Mouse (Mus musculus) lung, postnatal 0 days (tissue): ENCODE results near the gene Rab8a. TPM values are rescaled to one million over a fixed set of nuclear protein-coding genes. Genes with fewer than 3 reads are reported as not detected.

Source experiments
- ATAC-seq: fragments of 200-750 bp; cut with Nextera tagmentation; 2 replicates; pipeline ENCODE4 v1.8.0; 2017; ENCODE audit warnings: moderate library complexity
- DNase-seq: peaks from one replicate; pipeline ENCODE4 v3.0.0-alpha.2; 2016; ENCODE audit warnings: low spot score
- H3K27ac ChIP-seq: fragments of 300-500 bp; sonication (generic); 2 replicates; pipeline ENCODE4 v1.5.1; 2014; ENCODE audit warnings: antibody characterized with exemption, mild to moderate bottlenecking, low read length, mixed read lengths
- H3K27me3 ChIP-seq: fragments of 300-500 bp; sonication (generic); replicated peaks from 2 replicates; pipeline ENCODE4 v1.6.1; 2014; ENCODE audit warnings: low read length, mixed read lengths; ENCODE audit not compliant: insufficient read depth
- H3K36me3 ChIP-seq: fragments of 300-500 bp; sonication (generic); 2 replicates; pipeline ENCODE4 v1.6.1; 2014; ENCODE audit warnings: low read length, mixed read lengths; ENCODE audit not compliant: insufficient read depth
- H3K4me1 ChIP-seq: fragments of 300-500 bp; sonication (generic); 2 replicates; pipeline ENCODE4 v1.6.1; 2014; ENCODE audit warnings: antibody characterized with exemption, low read depth, low read length, mixed read lengths; ENCODE audit not compliant: insufficient read depth
- H3K4me2 ChIP-seq: fragments of 300-500 bp; sonication (generic); replicated peaks from 2 replicates; pipeline ENCODE4 v1.6.1; 2014; ENCODE audit warnings: low read depth, mild to moderate bottlenecking, low read length, moderate library complexity, mixed read lengths
- H3K4me3 ChIP-seq: fragments of 300-500 bp; sonication (generic); 2 replicates; pipeline ENCODE4 v1.5.1; 2014; ENCODE audit warnings: low read depth, low read length
- H3K9ac ChIP-seq: fragments of 300-500 bp; sonication (generic); replicated peaks from 2 replicates; pipeline ENCODE4 v1.6.1; 2014; ENCODE audit warnings: low read depth, mild to moderate bottlenecking
- H3K9me3 ChIP-seq: fragments of 300-500 bp; sonication (generic); 2 replicates; pipeline ENCODE4 v1.6.1; 2016; ENCODE audit warnings: low read length, mixed read lengths
- CTCF ChIP-seq: IDR thresholded peaks from 2 replicates; pipeline ENCODE4 v1.5.1; 2016; ENCODE audit warnings: antibody characterized with exemption, mild to moderate bottlenecking
- EP300 ChIP-seq: IDR thresholded peaks from 2 replicates; pipeline ENCODE4 v1.6.1; 2016; ENCODE audit warnings: antibody characterized with exemption, mild to moderate bottlenecking, control low read depth
- WGBS: fragments of 180-500 bp; shearing (Covaris S2); extraction: QIAGEN DNeasy Blood & Tissue Kit; methylation state at CpG from one replicate; pipeline ENCODE4 v1.1.7; 2014; 5-methylcytosine and 5-hydroxymethylcytosine counted together
- polyA plus RNA-seq: library from polyadenylated mRNA; unstranded; fragments of >200 nt; fragmentation: Nextera tagmentation; extraction: Ambion mirVana; gene quantifications from 2 replicates; pipeline ENCODE4 v1.2.1, GENCODE M21; 2015

The Rab8a gene
- polyA plus RNA-seq, 1 experiment from 2014 or later = 67.3 TPM

DNA sequence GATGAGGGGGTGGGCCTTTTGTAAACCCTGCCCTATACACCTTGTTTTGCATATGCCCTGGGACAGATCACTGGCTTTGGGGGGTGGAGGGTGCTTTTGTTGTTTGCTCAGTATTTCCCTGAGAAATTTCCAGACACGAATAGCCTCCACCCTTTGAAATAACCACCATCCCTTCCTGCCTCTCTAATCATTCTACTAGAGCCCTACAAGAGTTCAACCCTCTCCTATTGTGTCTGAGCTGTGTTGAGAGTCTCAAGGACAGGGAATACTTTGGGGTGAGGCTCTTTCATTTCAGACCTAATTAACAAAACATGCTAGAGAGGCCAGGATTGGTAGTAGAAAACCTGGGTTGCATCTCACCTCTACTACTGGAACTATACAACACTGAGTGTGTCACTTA is 11.9 kb upstream of the Rab8a start:
- H3K9ac ChIP-seq = no peak overlapping the region
- H3K27ac ChIP-seq = no peak overlapping the region
- H3K4me2 ChIP-seq = no peak overlapping the region
- H3K9me3 ChIP-seq = no peaks in the 10 kb centered on the region
- no peaks in the 10 kb centered on the region for H3K27me3 ChIP-seq
- H3K4me3 ChIP-seq = no peak overlapping the region
- no peak for TF ChIP-seq EP300
- no peak for TF ChIP-seq CTCF
- H3K36me3 ChIP-seq = peaks cover 78% of the 10 kb centered on the region
- WGBS = 67% methylated on average over 1 of the region's 1 CpGs
- DNase-seq = no peak
- peaks cover 4% of the 10 kb centered on the region; the same call in 1 of the 2 replicates for H3K4me1 ChIP-seq
- ATAC-seq = no peak

GRCm38 (mm10) chr8:72151418-72152078 is 9.5 kb upstream of the Rab8a start:
- Histone ChIP-seq H3K4me1 (peaks cover 3% of the 10 kb centered on the region; the same call in 1 of the 2 replicates), H3K4me2 (no peak overlapping the region), H3K9ac (no peak overlapping the region), H3K27ac (no peak overlapping the region), H3K36me3 (peaks cover 59% of the 10 kb centered on the region), H3K27me3 (no peaks in the 10 kb centered on the region), H3K4me3 (no peak overlapping the region), H3K9me3 (no peaks in the 10 kb centered on the region)
- 71% methylated on average over 3 of the region's 3 CpGs for WGBS
- no peak for ATAC-seq
- no peak for DNase-seq
- TF ChIP-seq CTCF (no peak), EP300 (no peak)

DNA sequence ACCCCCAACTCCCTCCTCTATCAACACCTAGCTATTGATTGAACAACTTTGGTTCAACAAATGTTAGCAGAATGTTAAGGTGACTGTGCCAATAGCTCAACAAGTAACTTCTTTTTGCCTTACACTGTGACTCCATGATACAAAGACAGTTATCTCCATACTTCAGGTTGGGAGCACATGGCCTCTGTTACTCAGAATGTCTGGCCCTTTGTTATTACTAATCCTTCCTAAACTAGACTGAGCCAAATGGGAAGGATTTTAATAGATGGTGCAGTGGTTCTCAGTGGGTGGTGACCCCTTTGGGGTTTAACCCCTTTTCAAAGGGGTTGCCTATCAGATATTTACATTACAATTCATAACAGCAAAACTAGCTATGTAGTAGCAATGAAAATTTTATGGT is 7.6 kb upstream of the Rab8a start:
- Histone ChIP-seq H3K9me3 (no peaks in the 10 kb centered on the region), H3K36me3 (peaks cover 42% of the 10 kb centered on the region), H3K4me1 (no peaks in the 10 kb centered on the region), H3K27me3 (no peaks in the 10 kb centered on the region), H3K27ac (no peak overlapping the region), H3K9ac (no peak overlapping the region), H3K4me2 (no peak overlapping the region), H3K4me3 (no peak overlapping the region)
- ATAC-seq (no peak), DNase-seq (no peak)
- TF ChIP-seq CTCF = no peak
- no peak for TF ChIP-seq EP300

- Histone ChIP-seq H3K4me1 (peaks cover 9% of the 10 kb centered on the region; the same call in 1 of the 2 replicates), H3K27me3 (no peaks in the 10 kb centered on the region), H3K36me3 (peaks cover 10% of the 10 kb centered on the region; the same call in 1 of the 2 replicates), H3K9me3 (no peaks in the 10 kb centered on the region), H3K27ac (no peak overlapping the region), H3K9ac (no peak overlapping the region), H3K4me2 (no peak overlapping the region), H3K4me3 (no peak overlapping the region)
- 57% methylated on average over 2 of the region's 2 CpGs for WGBS
- no peak for DNase-seq
- TF ChIP-seq CTCF (no peak), EP300 (no peak)
- no peak for ATAC-seq
Measured at GRCm38 (mm10) chr8:72158096-72158495, 2.9 kb upstream of the Rab8a start.

- ATAC-seq (no peak), DNase-seq (no peak)
- TF ChIP-seq CTCF (no peak), EP300 (no peak)
- H3K27ac ChIP-seq = no peak overlapping the region
- no peaks in the 10 kb centered on the region for H3K27me3 ChIP-seq
- peaks cover 3% of the 10 kb centered on the region; the same call in 1 of the 2 replicates for H3K36me3 ChIP-seq
- peaks cover 9% of the 10 kb centered on the region; the same call in 1 of the 2 replicates for H3K4me1 ChIP-seq
- no peaks in the 10 kb centered on the region for H3K9me3 ChIP-seq
- H3K9ac ChIP-seq = no peak overlapping the region
- H3K4me3 ChIP-seq = no peak overlapping the region
- no peak overlapping the region for H3K4me2 ChIP-seq
- 69% methylated on average over 3 of the region's 3 CpGs for WGBS
Measured at GRCm38 (mm10) chr8:72158726-72159125, 2.3 kb upstream of the Rab8a start.

- DNase-seq (no peak), ATAC-seq (no peak)
- H3K27me3 ChIP-seq = no peaks in the 10 kb centered on the region
- H3K4me2 ChIP-seq = peak overlapping the region; percentile 65
- H3K27ac ChIP-seq = peak overlapping the region; percentile 71; the same call in 1 of the 2 replicates
- H3K4me3 ChIP-seq = peak overlapping the region; percentile 29; the same call in 1 of the 2 replicates
- H3K9ac ChIP-seq = no peak overlapping the region
- H3K9me3 ChIP-seq = no peaks in the 10 kb centered on the region
- peaks cover 9% of the 10 kb centered on the region; the same call in 1 of the 2 replicates for H3K4me1 ChIP-seq
- WGBS = 60% methylated on average over 3 of the region's 3 CpGs
- no peaks in the 10 kb centered on the region for H3K36me3 ChIP-seq
- TF ChIP-seq EP300 (no peak), CTCF (peak; percentile 8; the same call in 1 of the 2 replicates)
Measured at GRCm38 (mm10) chr8:72160007-72160406, 993 bp upstream of the Rab8a start.

GRCm38 (mm10) chr8:72162821-72163220 is 1.8 kb downstream of the Rab8a start:
- DNase-seq (no peak), ATAC-seq (no peak)
- no peak overlapping the region for H3K9ac ChIP-seq
- H3K4me1 ChIP-seq = peaks cover 9% of the 10 kb centered on the region; the same call in 1 of the 2 replicates
- no peaks in the 10 kb centered on the region for H3K9me3 ChIP-seq
- no peak overlapping the region for H3K27ac ChIP-seq
- no peaks in the 10 kb centered on the region for H3K27me3 ChIP-seq
- no peak overlapping the region for H3K4me2 ChIP-seq
- no peaks in the 10 kb centered on the region for H3K36me3 ChIP-seq
- no peak overlapping the region for H3K4me3 ChIP-seq
- TF ChIP-seq EP300 (no peak), CTCF (no peak)
